Mouse (Mus musculus) hindbrain, embryonic 15.5 days (tissue): ENCODE results near the gene Rap1a. TPM values are rescaled to one million over a fixed set of nuclear protein-coding genes. Genes with fewer than 3 reads are reported as not detected.
"Not testable (repeated sequence)": the region's sequence is repeated elsewhere in the genome, so short reads cannot be mapped to it uniquely, and the experiment has no call there.

Experiments used
- ATAC-seq: fragments of 200-750 bp; cut with Nextera tagmentation; 2 replicates; pipeline ENCODE4 v1.8.0; 2017; ENCODE audit warnings: low read depth, moderate number of reproducible peaks, moderate TSS enrichment; ENCODE audit not compliant: low FRiP score
- H3K27ac ChIP-seq: fragments of 300-500 bp; sonication (generic); replicated peaks from 2 replicates; pipeline ENCODE4 v1.5.1; 2015; ENCODE audit warnings: mild to moderate bottlenecking, inconsistent platforms
- H3K27me3 ChIP-seq: fragments of 300-500 bp; sonication (generic); 2 replicates; pipeline ENCODE4 v1.6.1; 2015; ENCODE audit warnings: control low read depth, inconsistent platforms
- H3K36me3 ChIP-seq: fragments of 300-500 bp; sonication (generic); 2 replicates; pipeline ENCODE4 v1.6.1; 2015; ENCODE audit warnings: control low read depth, inconsistent platforms
- H3K4me1 ChIP-seq: fragments of 300-500 bp; sonication (generic); replicated peaks from 2 replicates; pipeline ENCODE4 v1.6.1; 2015; ENCODE audit warnings: control low read depth, inconsistent platforms
- H3K4me2 ChIP-seq: fragments of 300-500 bp; sonication (generic); 2 replicates; pipeline ENCODE4 v1.6.1; 2015; ENCODE audit warnings: moderate library complexity, mild to moderate bottlenecking, inconsistent platforms
- H3K4me3 ChIP-seq: fragments of 300-500 bp; sonication (generic); 2 replicates; pipeline ENCODE4 v1.5.1; 2015; ENCODE audit warnings: mild to moderate bottlenecking, inconsistent platforms
- H3K9ac ChIP-seq: fragments of 300-500 bp; sonication (generic); 2 replicates; pipeline ENCODE4 v1.6.1; 2015; ENCODE audit warnings: inconsistent platforms
- H3K9me3 ChIP-seq: fragments of 300-500 bp; sonication (generic); 2 replicates; pipeline ENCODE4 v1.6.1; 2016; ENCODE audit warnings: control low read depth, inconsistent platforms
- WGBS: fragments of 180-500 bp; shearing (Covaris S2); methylation state at CpG from one replicate; pipeline ENCODE4 v1.1.7; 2015; 5-methylcytosine and 5-hydroxymethylcytosine counted together
- polyA plus RNA-seq: library from polyadenylated mRNA; unstranded; fragments of >200 nt; fragmentation: Nextera tagmentation; extraction: Ambion mirVana; gene quantifications from 2 replicates; pipeline ENCODE4 v1.2.1, GENCODE M21; 2015

The Rap1a gene
- polyA plus RNA-seq, 1 experiment from 2014 or later = 81.3 TPM

- H3K27me3 ChIP-seq = peaks cover 14% of the 10 kb centered on the region; the same call in 1 of the 2 replicates
- peak overlapping the region; percentile 52 for H3K4me3 ChIP-seq
- peaks cover 31% of the 10 kb centered on the region for H3K4me1 ChIP-seq
- WGBS = 34% methylated on average over 4 of the region's 4 CpGs
- 0 out of 2 replicates have a peak overlapping the region, but pooled peaks have one; percentile 53 for H3K9ac ChIP-seq
- H3K27ac ChIP-seq = peak overlapping the region; percentile 69
- H3K36me3 ChIP-seq = no peaks in the 10 kb centered on the region
- no peaks in the 10 kb centered on the region for H3K9me3 ChIP-seq
- H3K4me2 ChIP-seq = peak overlapping the region; percentile 99
- no peak for ATAC-seq
Observed at GRCm38 (mm10) chr3:105706366-105707020, 94.6 kb downstream of the Rap1a start.

DNA sequence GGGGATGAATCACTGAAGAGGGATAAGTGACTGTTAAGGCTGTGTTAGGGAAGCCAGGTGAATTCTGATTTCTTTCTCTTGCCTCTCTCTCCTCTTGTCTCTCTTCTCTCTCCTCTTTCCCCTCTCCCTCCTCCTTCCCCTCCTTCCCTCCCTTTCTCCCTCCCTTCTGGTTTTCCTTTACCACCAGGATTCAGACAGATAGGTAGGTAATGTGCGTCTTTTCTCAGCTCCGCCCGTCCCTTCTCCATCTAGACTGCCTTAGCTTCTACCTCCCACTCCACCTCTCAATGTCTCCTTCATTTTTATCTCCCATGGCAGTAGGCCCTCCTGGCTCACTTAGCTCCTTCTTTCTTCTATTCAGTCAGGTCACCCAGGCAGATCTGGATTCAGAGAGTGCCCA, 95.6 kb downstream of the Rap1a start:
- WGBS = 11% methylated on average over 3 of the region's 3 CpGs
- Histone ChIP-seq H3K27me3 (peaks cover 15% of the 10 kb centered on the region; the same call in 1 of the 2 replicates), H3K9ac (peak overlapping the region; percentile 53), H3K4me3 (peak overlapping the region; percentile 52), H3K4me1 (peaks cover 29% of the 10 kb centered on the region), H3K36me3 (no peaks in the 10 kb centered on the region), H3K27ac (peak overlapping the region; percentile 69), H3K4me2 (peak overlapping the region; percentile 99), H3K9me3 (no peaks in the 10 kb centered on the region)
- no peak for ATAC-seq

- peak; percentile 57 for ATAC-seq
- H3K36me3 ChIP-seq = no peaks in the 10 kb centered on the region
- peak overlapping the region; percentile 53 for H3K9ac ChIP-seq
- H3K4me3 ChIP-seq = peak overlapping the region; percentile 52
- H3K9me3 ChIP-seq = no peaks in the 10 kb centered on the region
- H3K4me2 ChIP-seq = peak overlapping the region; percentile 99
- H3K27me3 ChIP-seq = peaks cover 15% of the 10 kb centered on the region; the same call in 1 of the 2 replicates
- under 1% methylated on average over 28 of the region's 28 CpGs for WGBS
- H3K27ac ChIP-seq = peak overlapping the region; percentile 69
- H3K4me1 ChIP-seq = peaks cover 24% of the 10 kb centered on the region
Observed at GRCm38 (mm10) chr3:105705061-105705549, 96.0 kb downstream of the Rap1a start.

DNA sequence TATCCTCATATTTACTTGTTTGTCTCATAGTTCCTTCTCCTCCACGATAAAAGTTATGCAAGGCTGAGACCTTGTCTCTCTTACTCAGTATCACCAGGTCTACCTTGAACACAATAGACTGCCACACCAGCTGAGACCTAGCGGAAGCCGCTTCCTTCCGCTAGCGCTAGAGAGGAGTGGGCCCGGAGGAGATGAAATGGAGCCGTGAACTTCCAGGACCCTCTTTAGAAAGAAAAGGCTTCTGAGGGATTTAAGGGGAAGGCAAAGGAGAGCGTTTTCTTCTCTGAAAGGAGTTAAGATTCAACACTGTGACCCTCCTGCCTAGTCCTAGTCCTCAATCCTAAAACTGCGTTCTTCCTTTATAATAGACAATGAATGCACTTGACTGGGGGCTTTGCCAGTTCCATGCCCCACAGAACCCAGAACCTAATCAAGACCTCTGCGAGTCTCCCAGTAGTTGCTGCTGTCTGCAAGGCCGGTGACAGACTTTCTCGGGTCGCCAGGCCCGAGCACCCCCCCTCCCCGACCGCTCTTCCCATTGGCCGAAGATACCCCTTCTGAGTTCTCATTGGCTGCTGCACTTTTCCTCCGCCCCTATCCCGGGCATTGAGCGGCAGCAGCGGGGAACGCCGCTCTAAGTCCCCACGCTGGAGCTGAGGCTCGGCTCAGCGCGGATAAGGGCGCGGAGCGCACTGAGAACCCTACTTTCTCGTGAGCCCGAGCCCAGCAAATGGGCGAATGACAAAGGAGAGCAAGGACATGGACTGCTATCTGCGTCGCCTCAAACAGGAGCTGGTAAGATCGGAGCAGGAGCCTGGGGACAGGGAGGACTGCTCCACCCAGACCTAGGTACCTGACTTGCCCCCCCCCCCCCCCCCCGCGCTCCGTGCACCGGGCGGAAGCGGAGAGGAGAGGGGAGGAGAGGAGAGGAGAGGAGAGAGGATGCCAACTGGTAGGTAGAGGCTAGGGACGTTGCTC, 96.8 kb downstream of the Rap1a start, which contains the start of gene Inka2:
Inka2 (plus strand) TSS at position 569 of the 978 bp plus-strand sequence.
- Histone ChIP-seq H3K4me2 (peak within 1 kb of the TSS; percentile 99), H3K9ac (peak within 1 kb of the TSS; percentile 53), H3K27ac (peak within 1 kb of the TSS; percentile 69), H3K36me3 (no peaks in the 10 kb centered on the region), H3K4me1 (peaks cover 22% of the 10 kb centered on the region), H3K9me3 (no peaks in the 10 kb centered on the region), H3K4me3 (peak within 1 kb of the TSS; percentile 52), H3K27me3 (peaks cover 15% of the 10 kb centered on the region; the same call in 1 of the 2 replicates)
- peak; percentile 95 for ATAC-seq
- 2% methylated on average over 38 of the region's 43 CpGs for WGBS

- H3K4me2 ChIP-seq = peak overlapping the region; percentile 99; the same call in 1 of the 2 replicates
- H3K27ac ChIP-seq = peak overlapping the region; percentile 36; the same call in 1 of the 2 replicates
- H3K4me1 ChIP-seq = peaks cover 22% of the 10 kb centered on the region
- H3K27me3 ChIP-seq = peaks cover 15% of the 10 kb centered on the region; the same call in 1 of the 2 replicates
- H3K4me3 ChIP-seq = no peak overlapping the region
- H3K9ac ChIP-seq = no peak overlapping the region
- ATAC-seq = no peak
- no peaks in the 10 kb centered on the region for H3K36me3 ChIP-seq
- WGBS = 55% methylated on average over 6 of the region's 6 CpGs
- H3K9me3 ChIP-seq = no peaks in the 10 kb centered on the region
Observed at GRCm38 (mm10) chr3:105703571-105703970, 97.6 kb downstream of the Rap1a start.

GRCm38 (mm10) chr3:105701399-105701798, 99.7 kb downstream of the Rap1a start:
- H3K9ac ChIP-seq = no peak overlapping the region
- 67% methylated on average over 5 of the region's 5 CpGs for WGBS
- H3K4me3 ChIP-seq = no peak overlapping the region
- peaks cover 30% of the 10 kb centered on the region for H3K4me1 ChIP-seq
- H3K4me2 ChIP-seq = no peak overlapping the region
- peaks cover 15% of the 10 kb centered on the region; the same call in 1 of the 2 replicates for H3K27me3 ChIP-seq
- no peak overlapping the region for H3K27ac ChIP-seq
- ATAC-seq = no peak
- H3K9me3 ChIP-seq = no peaks in the 10 kb centered on the region
- H3K36me3 ChIP-seq = no peaks in the 10 kb centered on the region

DNA sequence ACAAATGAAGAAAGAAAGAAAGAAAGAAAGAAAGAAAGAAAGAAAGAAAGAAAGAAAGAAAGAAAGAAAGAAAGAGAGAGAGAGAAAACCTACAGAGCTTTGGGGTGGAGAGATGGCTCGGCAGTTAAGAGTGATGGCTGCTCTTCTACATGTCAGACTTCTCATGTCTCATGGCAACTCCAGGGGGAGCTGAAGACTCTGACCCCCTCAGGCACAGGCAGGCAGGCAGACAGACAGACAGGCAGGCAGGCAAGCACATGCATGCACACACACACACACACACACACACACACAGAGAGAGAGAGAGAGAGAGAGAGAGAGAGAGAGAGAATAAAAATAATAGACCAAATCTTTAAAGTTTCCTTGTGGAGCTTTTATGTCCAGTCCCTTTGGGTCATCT, 100.3 kb downstream of the Rap1a start:
- not testable (repeated sequence) for H3K9me3 ChIP-seq, H3K36me3 ChIP-seq, H3K4me2 ChIP-seq, H3K9ac ChIP-seq, H3K4me3 ChIP-seq, ATAC-seq, H3K27ac ChIP-seq
- Histone ChIP-seq H3K27me3 (peaks cover 12% of the 10 kb centered on the region; the same call in 1 of the 2 replicates), H3K4me1 (peaks cover 34% of the 10 kb centered on the region)
- 48% methylated on average over 1 of the region's 1 CpGs for WGBS

DNA sequence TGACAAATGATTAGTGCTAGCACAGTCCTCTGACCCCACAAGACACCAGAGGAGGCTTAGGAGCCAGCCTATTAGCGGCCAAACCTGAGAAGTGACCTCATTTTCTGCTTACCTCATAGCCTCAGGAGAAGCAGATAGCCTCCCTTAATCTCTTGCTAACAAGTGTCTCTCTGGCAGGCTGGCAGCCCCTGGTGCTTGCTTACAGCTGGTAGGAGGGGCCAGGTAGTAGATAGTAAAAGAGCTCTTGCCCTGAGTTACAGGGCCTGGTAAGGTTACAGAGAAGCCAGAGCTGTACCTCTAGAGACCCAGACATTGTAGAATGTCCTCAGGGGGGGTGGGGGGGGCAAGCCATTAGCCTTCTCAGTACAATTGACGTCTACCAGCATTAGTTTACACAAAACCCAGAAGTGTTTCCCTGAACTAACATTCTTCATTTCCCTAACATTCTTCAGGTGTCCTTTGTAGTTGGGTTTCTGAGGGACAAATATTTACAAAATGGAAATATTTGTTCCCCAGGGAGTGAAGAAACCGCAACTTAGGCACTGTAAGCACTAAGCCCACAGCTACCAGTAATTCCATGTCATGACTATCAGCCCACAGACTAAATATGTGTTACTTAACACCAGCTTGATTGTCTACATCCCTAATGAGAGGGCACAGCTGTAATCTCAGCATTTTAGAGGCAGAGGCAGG, 101.7 kb downstream of the Rap1a start:
- Histone ChIP-seq H3K4me3 (no peak overlapping the region), H3K9ac (no peak overlapping the region), H3K4me1 (peaks cover 30% of the 10 kb centered on the region), H3K4me2 (no peak overlapping the region), H3K9me3 (no peaks in the 10 kb centered on the region), H3K36me3 (no peaks in the 10 kb centered on the region), H3K27me3 (peaks cover 10% of the 10 kb centered on the region; the same call in 1 of the 2 replicates), H3K27ac (no peak overlapping the region)
- WGBS = 75% methylated on average over 3 of the region's 3 CpGs
- ATAC-seq = no peak

GRCm38 (mm10) chr3:105698311-105698710, 102.8 kb downstream of the Rap1a start:
- no peak for ATAC-seq
- WGBS = 87% methylated on average over 1 of the region's 1 CpGs
- H3K4me1 ChIP-seq = peaks cover 26% of the 10 kb centered on the region
- H3K27me3 ChIP-seq = peaks cover 10% of the 10 kb centered on the region; the same call in 1 of the 2 replicates
- H3K9me3 ChIP-seq = no peaks in the 10 kb centered on the region
- H3K27ac ChIP-seq = no peak overlapping the region
- no peaks in the 10 kb centered on the region for H3K36me3 ChIP-seq
- H3K4me2 ChIP-seq = no peak overlapping the region
- H3K9ac ChIP-seq = no peak overlapping the region
- no peak overlapping the region for H3K4me3 ChIP-seq

- H3K4me2 ChIP-seq = no peak overlapping the region
- H3K9ac ChIP-seq = no peak overlapping the region
- peaks cover 26% of the 10 kb centered on the region for H3K4me1 ChIP-seq
- H3K9me3 ChIP-seq = no peaks in the 10 kb centered on the region
- H3K4me3 ChIP-seq = no peak overlapping the region
- ATAC-seq = peak; percentile 49; the same call in 1 of the 2 replicates
- no peak overlapping the region for H3K27ac ChIP-seq
- H3K36me3 ChIP-seq = no peaks in the 10 kb centered on the region
- peaks cover 11% of the 10 kb centered on the region; the same call in 1 of the 2 replicates for H3K27me3 ChIP-seq
- WGBS = 52% methylated on average over 5 of the region's 5 CpGs
Observed at GRCm38 (mm10) chr3:105697148-105697441, 104.0 kb downstream of the Rap1a start.
